Mouse (Mus musculus) neural tube, embryonic 14.5 days (tissue): Measurements from ENCODE around the gene Kdm2b. TPM values are rescaled to one million over a fixed set of nuclear protein-coding genes. Genes with fewer than 3 reads are reported as not detected.

Experiments
- ATAC-seq: fragments of 200-750 bp; cut with Nextera tagmentation; 2 replicates; pipeline ENCODE4 v1.8.0; 2017; ENCODE audit warnings: low read depth, mild to moderate bottlenecking, moderate TSS enrichment, moderate library complexity
- H3K27ac ChIP-seq: fragments of 300-500 bp; sonication (generic); 2 replicates; pipeline ENCODE4 v1.5.1; 2014; ENCODE audit warnings: low read depth, mild to moderate bottlenecking, control low read depth, low read length, moderate library complexity, mixed read lengths
- H3K27me3 ChIP-seq: fragments of 300-500 bp; sonication (generic); 2 replicates; pipeline ENCODE4 v1.6.1; 2014; ENCODE audit warnings: low read length; ENCODE audit not compliant: control insufficient read depth, insufficient read depth
- H3K36me3 ChIP-seq: fragments of 300-500 bp; sonication (generic); 2 replicates; pipeline ENCODE4 v1.6.1; 2014; ENCODE audit warnings: low read length, mixed read lengths; ENCODE audit not compliant: control insufficient read depth, insufficient read depth
- H3K4me1 ChIP-seq: fragments of 300-500 bp; sonication (generic); 2 replicates; pipeline ENCODE4 v1.6.1; 2014; ENCODE audit warnings: low read length; ENCODE audit not compliant: control insufficient read depth, insufficient read depth
- H3K4me2 ChIP-seq: fragments of 300-500 bp; sonication (generic); 2 replicates; pipeline ENCODE4 v1.6.1; 2014; ENCODE audit warnings: mild to moderate bottlenecking, low read depth, low read length, control low read depth
- H3K4me3 ChIP-seq: fragments of 300-500 bp; sonication (generic); 2 replicates; pipeline ENCODE4 v1.5.1; 2014; ENCODE audit warnings: low read depth, low read length, control low read depth, mixed read lengths
- H3K9ac ChIP-seq: fragments of 300-500 bp; sonication (generic); replicated peaks from 2 replicates; pipeline ENCODE4 v1.6.1; 2014; ENCODE audit warnings: low read depth, mild to moderate bottlenecking, control low read depth, low read length, mixed read lengths
- H3K9me3 ChIP-seq: fragments of 300-500 bp; sonication (generic); 2 replicates; pipeline ENCODE4 v1.6.1; 2016; ENCODE audit warnings: low read length; ENCODE audit not compliant: control insufficient read depth
- WGBS: fragments of 180-500 bp; shearing (Covaris S2); extraction: QIAGEN DNeasy Blood & Tissue Kit; methylation state at CpG from one replicate; pipeline ENCODE4 v1.1.7; 2014; 5-methylcytosine and 5-hydroxymethylcytosine counted together
- polyA plus RNA-seq: library from polyadenylated mRNA; unstranded; fragments of >200 nt; fragmentation: Nextera tagmentation; extraction: Ambion mirVana; gene quantifications from 2 replicates; pipeline ENCODE4 v1.2.1, GENCODE M21; 2014

The Kdm2b gene
- polyA plus RNA-seq, 1 experiment from 2014 or later, result 82.7 TPM

DNA sequence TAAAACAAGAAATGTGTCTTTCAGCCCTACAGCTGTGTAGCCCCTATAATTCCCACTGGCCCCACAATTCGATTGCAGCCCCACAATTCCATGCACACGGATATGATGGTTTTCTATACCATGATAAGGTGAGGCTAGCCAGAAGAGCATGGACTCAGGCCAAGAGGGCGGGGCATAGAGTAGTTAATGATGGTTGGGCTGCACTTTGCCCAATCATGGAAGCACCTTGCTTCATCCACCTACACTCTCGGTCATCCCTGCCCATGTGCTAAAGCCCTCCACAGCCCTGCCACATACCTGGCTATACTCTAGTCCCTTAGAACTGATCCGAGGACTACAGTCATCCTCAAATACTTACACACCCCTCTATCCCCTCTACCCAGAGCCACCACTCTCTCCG is 61.9 kb downstream of the Kdm2b start:
- H3K9me3 ChIP-seq, result no peaks in the 10 kb centered on the region
- no peak overlapping the region for H3K27ac ChIP-seq
- H3K27me3 ChIP-seq, result no peaks in the 10 kb centered on the region
- H3K4me3 ChIP-seq, result no peak overlapping the region
- ATAC-seq, result no peak
- no peaks in the 10 kb centered on the region for H3K4me1 ChIP-seq
- peaks cover 5% of the 10 kb centered on the region; the same call in 1 of the 2 replicates for H3K36me3 ChIP-seq
- no peak overlapping the region for H3K4me2 ChIP-seq
- H3K9ac ChIP-seq, result no peak overlapping the region
- WGBS, result 89% methylated on average over 6 of the region's 6 CpGs

DNA sequence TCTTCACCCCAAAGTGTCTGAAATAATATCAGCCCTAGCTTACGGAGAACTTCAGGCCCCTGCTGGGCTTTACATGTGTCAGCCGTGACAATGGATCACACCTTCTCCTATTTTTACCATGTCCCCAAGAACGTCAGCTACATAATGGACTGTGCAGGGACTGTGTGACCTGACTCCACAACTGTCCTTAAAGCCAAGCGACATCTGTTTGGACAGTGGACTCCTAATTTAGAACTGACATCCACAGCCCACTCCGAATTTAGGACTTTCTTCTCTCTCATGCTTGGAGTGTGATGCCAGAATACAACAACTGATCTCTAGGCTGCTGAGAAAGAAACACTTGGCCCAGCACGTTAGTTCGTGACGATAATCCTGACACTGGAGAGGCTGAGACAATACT is 62.5 kb downstream of the Kdm2b start:
- Histone ChIP-seq H3K4me3 (no peak overlapping the region), H3K4me2 (no peak overlapping the region), H3K27ac (no peak overlapping the region), H3K9ac (no peak overlapping the region), H3K9me3 (no peaks in the 10 kb centered on the region), H3K36me3 (peaks cover under 1% of the 10 kb centered on the region; the same call in 1 of the 2 replicates), H3K27me3 (no peaks in the 10 kb centered on the region), H3K4me1 (no peaks in the 10 kb centered on the region)
- 80% methylated on average over 8 of the region's 8 CpGs for WGBS
- no peak for ATAC-seq

DNA sequence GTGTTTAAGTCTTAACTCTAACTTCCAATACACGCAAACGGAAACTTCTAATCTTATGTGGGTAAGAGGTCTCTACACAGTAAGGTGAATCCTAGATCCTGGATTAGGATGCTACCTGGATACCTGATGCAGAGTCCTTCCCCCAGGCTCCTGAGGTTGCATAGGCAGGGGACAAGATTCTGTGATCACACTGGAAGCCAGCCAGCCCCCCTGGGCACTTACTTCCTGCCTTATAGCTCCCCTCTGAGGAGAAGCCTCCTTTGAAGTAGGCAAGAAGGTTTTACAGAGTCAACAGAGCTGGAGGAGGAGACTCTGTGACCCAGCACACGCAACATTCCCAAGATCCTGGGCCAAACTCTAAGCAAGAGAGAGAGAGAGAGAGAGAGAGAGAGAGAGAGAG is 63.3 kb downstream of the Kdm2b start:
- Histone ChIP-seq H3K9me3 (no peaks in the 10 kb centered on the region), H3K4me1 (no peaks in the 10 kb centered on the region), H3K4me2 (no peak overlapping the region), H3K9ac (no peak overlapping the region), H3K27ac (no peak overlapping the region), H3K36me3 (no peaks in the 10 kb centered on the region), H3K27me3 (no peaks in the 10 kb centered on the region), H3K4me3 (no peak overlapping the region)
- no peak for ATAC-seq
- 79% methylated on average over 3 of the region's 3 CpGs for WGBS

DNA sequence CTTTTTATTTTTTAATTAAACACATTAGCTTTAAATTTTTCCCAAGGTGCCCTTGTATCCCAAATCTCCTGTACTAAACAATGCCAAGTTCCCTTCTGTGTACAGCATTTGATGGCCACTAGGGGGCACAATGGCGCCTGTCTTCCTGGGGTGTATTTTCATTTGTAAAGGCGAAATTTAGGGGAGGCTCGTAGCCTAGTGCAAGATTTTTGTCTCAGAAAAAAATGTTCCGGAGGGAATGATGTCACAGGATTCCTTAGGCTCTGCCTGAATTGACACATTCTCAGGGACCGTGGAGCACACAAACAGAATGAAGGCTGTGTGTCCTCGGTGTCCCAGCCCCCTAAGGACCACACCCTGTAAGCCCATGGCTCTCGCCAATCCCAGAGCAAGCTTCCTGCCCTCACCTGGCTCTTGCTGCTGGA is 64.1 kb downstream of the Kdm2b start:
- H3K9ac ChIP-seq, result no peak overlapping the region
- no peaks in the 10 kb centered on the region for H3K36me3 ChIP-seq
- no peaks in the 10 kb centered on the region for H3K9me3 ChIP-seq
- no peaks in the 10 kb centered on the region for H3K27me3 ChIP-seq
- 34% methylated on average over 7 of the region's 7 CpGs for WGBS
- H3K4me2 ChIP-seq, result no peak overlapping the region
- no peak overlapping the region for H3K27ac ChIP-seq
- no peak for ATAC-seq
- no peak overlapping the region for H3K4me3 ChIP-seq
- H3K4me1 ChIP-seq, result no peaks in the 10 kb centered on the region

DNA sequence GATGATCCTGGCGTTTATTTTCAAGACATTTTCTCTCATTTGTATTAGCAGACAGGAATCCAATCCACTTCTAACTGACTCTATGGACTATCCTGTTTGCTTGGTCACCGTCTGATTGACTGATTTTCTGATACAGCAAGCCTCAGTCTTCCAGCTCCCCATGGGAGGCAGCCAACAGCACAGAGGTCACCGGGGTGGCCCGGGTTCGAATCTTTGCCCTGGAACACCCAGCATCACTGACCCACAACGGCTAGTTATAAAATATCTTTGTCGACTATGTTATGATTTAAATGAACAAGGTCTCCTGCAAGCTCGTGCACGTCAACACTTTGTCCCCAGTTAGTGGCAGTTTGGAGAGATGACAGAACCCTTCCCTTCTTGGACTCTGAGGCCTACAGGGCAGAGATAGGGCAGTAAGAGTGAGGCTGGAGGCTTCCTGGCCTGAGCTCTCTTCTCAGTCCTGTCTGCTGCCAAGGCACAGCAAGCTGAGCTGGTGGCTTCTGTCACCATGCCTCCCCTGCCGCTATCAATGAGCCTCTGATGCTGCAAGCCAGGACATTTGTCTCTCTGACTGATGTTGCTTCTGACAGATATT is 65.7 kb downstream of the Kdm2b start:
- 94% methylated on average over 10 of the region's 10 CpGs for WGBS
- H3K4me2 ChIP-seq, result no peak overlapping the region
- ATAC-seq, result no peak
- no peak overlapping the region for H3K27ac ChIP-seq
- H3K36me3 ChIP-seq, result no peaks in the 10 kb centered on the region
- no peak overlapping the region for H3K9ac ChIP-seq
- no peak overlapping the region for H3K4me3 ChIP-seq
- H3K9me3 ChIP-seq, result no peaks in the 10 kb centered on the region
- no peaks in the 10 kb centered on the region for H3K27me3 ChIP-seq
- no peaks in the 10 kb centered on the region for H3K4me1 ChIP-seq

DNA sequence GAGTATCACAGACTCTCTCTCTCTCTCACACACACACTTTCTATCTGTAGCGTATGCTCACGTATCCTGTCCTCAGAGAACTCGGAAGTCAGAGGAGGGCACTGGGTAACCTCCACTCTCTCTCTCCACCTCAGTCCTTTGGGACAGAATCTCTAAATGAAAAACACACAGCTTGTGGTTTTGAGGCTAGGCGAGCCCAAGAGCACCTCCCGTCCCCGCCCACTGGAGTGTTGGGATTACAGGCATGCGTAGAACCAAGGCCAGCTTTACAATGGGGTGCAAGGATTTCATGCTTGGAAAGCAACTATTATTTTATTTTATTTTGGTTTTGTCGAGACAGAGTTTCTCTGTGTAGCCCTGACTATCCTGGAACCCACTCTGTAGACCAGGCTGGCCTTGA is 67.7 kb downstream of the Kdm2b start:
- Histone ChIP-seq H3K4me3 (no peak overlapping the region), H3K27me3 (no peaks in the 10 kb centered on the region), H3K4me2 (no peak overlapping the region), H3K9ac (no peak overlapping the region), H3K9me3 (no peaks in the 10 kb centered on the region), H3K36me3 (no peaks in the 10 kb centered on the region), H3K4me1 (no peaks in the 10 kb centered on the region), H3K27ac (no peak overlapping the region)
- ATAC-seq, result no peak
- 92% methylated on average over 8 of the region's 8 CpGs for WGBS

DNA sequence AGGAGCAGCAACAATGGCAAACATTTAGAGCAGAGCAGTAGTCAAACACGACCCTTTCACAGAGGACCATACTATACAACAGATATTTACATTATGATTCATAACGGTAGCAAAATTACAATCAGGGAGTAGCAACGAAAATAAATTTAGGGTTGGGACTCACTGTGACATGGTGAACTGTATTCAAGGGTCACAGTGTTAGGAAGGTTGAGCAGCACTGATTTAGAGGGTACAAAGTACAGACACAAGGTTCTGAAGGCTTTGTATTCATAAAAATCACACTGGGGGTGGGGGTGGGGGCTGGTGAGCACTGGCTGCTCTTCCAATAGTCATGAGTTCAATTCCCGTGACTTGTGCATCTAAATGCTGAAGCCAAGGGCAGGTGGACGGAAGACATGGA is 69.1 kb downstream of the Kdm2b start:
- no peak overlapping the region for H3K27ac ChIP-seq
- ATAC-seq, result no peak
- H3K9ac ChIP-seq, result no peak overlapping the region
- no peaks in the 10 kb centered on the region for H3K9me3 ChIP-seq
- H3K36me3 ChIP-seq, result no peaks in the 10 kb centered on the region
- WGBS, result 94% methylated on average over 5 of the region's 5 CpGs
- H3K4me1 ChIP-seq, result no peaks in the 10 kb centered on the region
- H3K4me2 ChIP-seq, result no peak overlapping the region
- H3K4me3 ChIP-seq, result no peak overlapping the region
- no peaks in the 10 kb centered on the region for H3K27me3 ChIP-seq

DNA sequence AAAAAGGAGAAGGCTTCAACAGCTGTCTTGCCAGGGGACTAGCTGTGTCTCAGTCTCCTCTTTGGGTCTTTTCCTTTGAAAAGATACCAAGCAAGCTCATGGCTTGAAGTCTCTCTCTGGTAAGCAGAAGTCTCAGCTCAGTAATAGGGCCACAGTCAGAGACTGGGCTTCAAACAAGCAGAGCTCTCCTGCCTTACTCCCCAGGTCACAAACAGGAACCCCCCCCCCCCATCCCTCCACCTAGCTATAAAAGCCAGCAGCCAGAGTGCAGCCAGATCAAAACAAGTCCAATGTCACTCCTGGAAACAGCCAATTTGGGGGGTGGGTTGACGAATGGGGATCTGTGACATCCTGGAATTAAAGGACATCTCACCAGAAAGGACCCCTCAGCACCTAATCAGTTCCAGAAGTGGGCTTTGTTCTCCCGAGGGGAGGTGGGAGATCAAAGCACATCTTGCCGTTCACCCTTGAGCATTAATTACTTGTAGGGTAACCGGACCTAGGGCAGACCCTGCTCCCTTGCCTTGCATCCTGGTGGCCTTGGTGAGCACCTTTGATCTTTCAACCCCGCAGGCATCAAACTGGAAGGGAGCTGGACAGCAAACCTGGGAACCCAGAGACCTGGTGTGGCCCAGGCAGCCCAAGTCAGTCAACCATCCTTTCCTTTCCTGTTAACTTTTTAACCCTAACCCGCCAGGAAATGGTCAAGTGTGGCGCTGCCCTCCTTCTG is 71.5 kb downstream of the Kdm2b start:
- no peak for ATAC-seq
- Histone ChIP-seq H3K4me1 (no peaks in the 10 kb centered on the region), H3K4me2 (no peak overlapping the region), H3K4me3 (no peak overlapping the region), H3K9me3 (no peaks in the 10 kb centered on the region), H3K27me3 (no peaks in the 10 kb centered on the region), H3K36me3 (no peaks in the 10 kb centered on the region), H3K9ac (no peak overlapping the region), H3K27ac (no peak overlapping the region)
- WGBS, result 52% methylated on average over 7 of the region's 7 CpGs

DNA sequence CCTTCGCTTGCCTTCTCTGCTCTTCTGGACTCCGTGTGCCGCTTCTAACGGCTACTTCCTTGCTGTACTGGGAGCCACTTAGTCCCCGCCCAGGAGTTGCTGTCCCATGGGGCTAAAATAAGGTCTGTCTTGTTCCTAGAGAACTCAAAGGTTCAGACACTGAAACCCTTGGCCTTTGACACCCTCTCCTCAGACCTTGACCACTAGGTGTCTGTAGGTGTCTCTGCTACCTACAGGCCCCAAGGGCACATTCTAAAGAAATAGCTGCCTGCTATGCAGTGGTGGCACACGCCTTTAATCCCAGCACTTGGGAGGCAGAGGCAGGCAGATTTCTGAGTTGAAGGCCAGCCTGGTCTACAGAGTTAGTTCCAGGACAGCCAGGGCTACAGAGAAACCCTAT is 73.5 kb downstream of the Kdm2b start:
- 90% methylated on average over 6 of the region's 6 CpGs for WGBS

More for the DNA sequence above, 73.5 kb downstream of the Kdm2b start:
- H3K4me3 ChIP-seq, result no peak overlapping the region
- no peak for ATAC-seq
- H3K9ac ChIP-seq, result no peak overlapping the region
- no peaks in the 10 kb centered on the region for H3K36me3 ChIP-seq
- no peak overlapping the region for H3K4me2 ChIP-seq
- no peaks in the 10 kb centered on the region for H3K9me3 ChIP-seq
- H3K27ac ChIP-seq, result no peak overlapping the region
- no peaks in the 10 kb centered on the region for H3K27me3 ChIP-seq
- no peaks in the 10 kb centered on the region for H3K4me1 ChIP-seq
